Mouse (Mus musculus) liver, embryonic 13.5 days (tissue): ENCODE results near the gene Slc1a2. TPM values are rescaled to one million over a fixed set of nuclear protein-coding genes. Genes with fewer than 3 reads are reported as not detected.

Experiments used
- ATAC-seq: fragments of 200-750 bp; cut with Nextera tagmentation; 2 replicates; pipeline ENCODE4 v1.8.0; 2017; ENCODE audit warnings: low read depth, mild to moderate bottlenecking, moderate number of reproducible peaks, moderate library complexity
- DNase-seq: peaks from one replicate; pipeline ENCODE4 v3.0.0; 2022
- H3K27ac ChIP-seq: fragments of 300-500 bp; sonication (generic); 2 replicates; pipeline ENCODE4 v1.5.1; 2015; ENCODE audit warnings: moderate library complexity, mild to moderate bottlenecking, inconsistent platforms
- H3K27me3 ChIP-seq: fragments of 300-500 bp; sonication (generic); 2 replicates; pipeline ENCODE4 v1.6.1; 2015; ENCODE audit warnings: mild to moderate bottlenecking, inconsistent platforms
- H3K36me3 ChIP-seq: fragments of 300-500 bp; sonication (generic); 2 replicates; pipeline ENCODE4 v1.6.1; 2015; ENCODE audit warnings: mild to moderate bottlenecking, inconsistent platforms
- H3K4me1 ChIP-seq: fragments of 300-500 bp; sonication (generic); replicated peaks from 2 replicates; pipeline ENCODE4 v1.6.1; 2015; ENCODE audit warnings: inconsistent platforms
- H3K4me2 ChIP-seq: fragments of 300-500 bp; sonication (generic); 2 replicates; pipeline ENCODE4 v1.6.1; 2015; ENCODE audit warnings: inconsistent platforms, mild to moderate bottlenecking, moderate library complexity
- H3K4me3 ChIP-seq: fragments of 300-500 bp; sonication (generic); replicated peaks from 2 replicates; pipeline ENCODE4 v1.5.1; 2015; ENCODE audit warnings: mild to moderate bottlenecking, inconsistent platforms
- H3K9ac ChIP-seq: fragments of 300-500 bp; sonication (generic); 2 replicates; pipeline ENCODE4 v1.6.1; 2015; ENCODE audit warnings: mild to moderate bottlenecking, inconsistent platforms
- H3K9me3 ChIP-seq: fragments of 300-500 bp; sonication (generic); replicated peaks from 2 replicates; pipeline ENCODE4 v1.6.1; 2016; ENCODE audit warnings: inconsistent platforms
- WGBS: fragments of 180-500 bp; shearing (Covaris S2); methylation state at CpG from one replicate; pipeline ENCODE4 v1.1.7; 2015; ENCODE audit not compliant: insufficient replicate concordance; 5-methylcytosine and 5-hydroxymethylcytosine counted together
- polyA plus RNA-seq: library from polyadenylated mRNA; unstranded; fragments of >200 nt; fragmentation: Nextera tagmentation; extraction: Ambion mirVana; gene quantifications from 2 replicates; pipeline ENCODE4 v1.2.1, GENCODE M21; 2015

Slc1a2 gene
- polyA plus RNA-seq, 1 experiment from 2014 or later, result 0.38 TPM

DNA sequence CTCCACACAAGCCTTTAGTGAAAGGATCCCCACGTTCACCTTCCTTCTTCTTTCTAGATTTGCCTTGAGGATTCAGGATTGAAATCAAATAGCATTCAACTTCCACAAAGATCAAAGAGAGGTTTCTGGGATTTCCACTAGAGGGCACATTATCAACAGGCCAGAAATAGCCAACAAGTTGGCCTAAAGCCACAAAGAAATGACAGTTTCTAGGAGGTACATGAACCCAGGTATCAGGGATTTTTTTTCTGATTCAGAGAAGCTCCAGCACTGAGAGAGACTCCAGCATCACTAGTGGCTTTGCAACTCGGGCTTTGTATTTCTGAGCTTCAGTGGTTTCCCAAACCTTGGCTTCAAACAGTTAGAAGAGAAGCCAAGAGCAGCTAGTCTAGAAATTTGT, 145.7 kb downstream of the Slc1a2 start:
- Histone ChIP-seq H3K36me3 (no peaks in the 10 kb centered on the region), H3K9ac (no peak overlapping the region), H3K4me2 (no peak overlapping the region), H3K27ac (no peak overlapping the region), H3K27me3 (no peaks in the 10 kb centered on the region), H3K4me1 (no peaks in the 10 kb centered on the region), H3K4me3 (no peak overlapping the region), H3K9me3 (no peaks in the 10 kb centered on the region)
- ATAC-seq (no peak), DNase-seq (no peak)
- 14% methylated on average over 2 of the region's 2 CpGs for WGBS

- Histone ChIP-seq H3K4me2 (no peak overlapping the region), H3K27me3 (no peaks in the 10 kb centered on the region), H3K4me3 (no peak overlapping the region), H3K36me3 (no peaks in the 10 kb centered on the region), H3K9ac (no peak overlapping the region), H3K27ac (no peak overlapping the region), H3K4me1 (no peaks in the 10 kb centered on the region), H3K9me3 (no peaks in the 10 kb centered on the region)
- no peak for DNase-seq
- 50% methylated on average over 6 of the region's 6 CpGs for WGBS
- ATAC-seq, result no peak
These were observed 146.8 kb downstream of the Slc1a2 start for GRCm38 (mm10) chr2:102805283-102805682.

DNA sequence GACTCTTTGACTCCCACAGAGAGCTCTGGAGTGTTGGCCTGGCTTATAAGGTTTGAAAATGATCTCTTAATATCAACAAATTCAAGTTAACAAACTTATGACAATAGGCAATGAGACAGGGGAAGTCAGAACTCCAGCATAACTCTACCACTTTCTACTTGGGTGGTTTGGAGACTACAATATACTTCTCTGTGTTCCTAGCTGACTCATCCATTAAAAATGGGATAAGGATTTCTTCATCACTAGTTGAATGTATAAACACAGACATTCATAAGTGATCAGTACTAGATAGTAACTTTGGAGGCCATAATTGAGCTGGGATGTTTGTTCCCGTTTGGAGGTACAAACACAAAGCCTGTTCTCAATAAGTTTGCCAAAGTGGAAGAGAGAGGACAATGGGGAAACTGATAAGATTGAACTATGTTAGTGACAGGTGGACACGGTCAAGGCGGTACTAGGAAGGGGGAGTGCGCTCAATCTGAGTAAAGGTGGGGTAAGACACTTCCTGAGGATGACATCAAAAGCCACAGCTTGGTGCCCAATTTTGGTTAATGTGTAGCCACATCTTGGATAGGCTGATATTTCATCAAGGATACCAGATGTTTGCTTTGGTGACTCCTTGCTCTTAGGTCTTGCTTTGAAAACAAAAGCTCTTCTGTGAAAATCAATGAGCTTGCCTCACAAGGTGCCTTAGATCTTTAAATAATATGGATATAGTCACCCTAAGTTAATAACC, 147.5 kb downstream of the Slc1a2 start:
- 57% methylated on average over 4 of the region's 4 CpGs for WGBS
- DNase-seq, result no peak

GRCm38 (mm10) chr2:102807633-102808032, 149.2 kb downstream of the Slc1a2 start:
- no peak overlapping the region for H3K27ac ChIP-seq
- WGBS, result 71% methylated on average over 3 of the region's 3 CpGs
- H3K9me3 ChIP-seq, result no peaks in the 10 kb centered on the region
- DNase-seq (no peak), ATAC-seq (no peak)
- H3K4me1 ChIP-seq, result no peaks in the 10 kb centered on the region
- no peak overlapping the region for H3K9ac ChIP-seq
- H3K4me3 ChIP-seq, result no peak overlapping the region
- 0 out of 2 replicates have a peak, but pooled peaks cover under 1% of the 10 kb centered on the region for H3K36me3 ChIP-seq
- no peak overlapping the region for H3K4me2 ChIP-seq
- no peaks in the 10 kb centered on the region for H3K27me3 ChIP-seq

More for the DNA sequence above, 147.5 kb downstream of the Slc1a2 start:
- H3K27me3 ChIP-seq, result no peaks in the 10 kb centered on the region
- no peak overlapping the region for H3K9ac ChIP-seq
- ATAC-seq, result no peak
- H3K27ac ChIP-seq, result no peak overlapping the region
- H3K36me3 ChIP-seq, result no peaks in the 10 kb centered on the region
- H3K4me3 ChIP-seq, result no peak overlapping the region
- H3K9me3 ChIP-seq, result no peaks in the 10 kb centered on the region
- no peak overlapping the region for H3K4me2 ChIP-seq
- no peaks in the 10 kb centered on the region for H3K4me1 ChIP-seq

DNA sequence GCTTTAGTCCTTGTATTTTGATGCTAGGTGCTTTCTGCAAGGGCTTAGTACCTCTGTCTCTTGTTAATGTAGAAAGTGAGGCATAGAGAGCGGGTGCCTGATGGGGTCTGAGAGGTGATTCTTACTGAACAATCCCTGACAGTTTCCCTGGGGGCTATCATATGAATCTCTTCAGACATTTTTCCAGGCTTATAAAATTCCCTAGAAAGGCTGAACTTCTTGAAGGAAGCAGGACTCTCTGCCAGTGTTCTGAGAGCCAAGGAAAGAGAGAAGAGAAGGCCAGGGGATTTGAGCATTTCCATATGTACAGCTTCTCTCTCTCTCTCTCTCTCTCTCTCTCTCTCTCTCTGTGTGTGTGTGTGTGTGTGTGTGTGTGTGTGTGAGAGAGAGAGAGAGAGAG, 151.0 kb downstream of the Slc1a2 start:
- ATAC-seq, result no peak

GRCm38 (mm10) chr2:102812756-102813155, 154.3 kb downstream of the Slc1a2 start:
- DNase-seq (no peak), ATAC-seq (no peak)
- Histone ChIP-seq H3K27me3 (no peaks in the 10 kb centered on the region), H3K4me2 (no peak overlapping the region), H3K36me3 (peaks cover 15% of the 10 kb centered on the region), H3K27ac (no peak overlapping the region), H3K9me3 (no peaks in the 10 kb centered on the region), H3K4me1 (no peaks in the 10 kb centered on the region), H3K9ac (no peak overlapping the region), H3K4me3 (no peak overlapping the region)
- 62% methylated on average over 4 of the region's 4 CpGs for WGBS

More for the DNA sequence above, 151.0 kb downstream of the Slc1a2 start:
- H3K27ac ChIP-seq, result no peak overlapping the region
- H3K36me3 ChIP-seq, result peaks cover 11% of the 10 kb centered on the region
- no peaks in the 10 kb centered on the region for H3K27me3 ChIP-seq
- 69% methylated on average over 1 of the region's 1 CpGs for WGBS
- H3K9me3 ChIP-seq, result no peaks in the 10 kb centered on the region
- no peaks in the 10 kb centered on the region for H3K4me1 ChIP-seq
- H3K9ac ChIP-seq, result no peak overlapping the region
- no peak overlapping the region for H3K4me3 ChIP-seq
- no peak overlapping the region for H3K4me2 ChIP-seq
- no peak for DNase-seq

GRCm38 (mm10) chr2:102815289-102815809, 156.9 kb downstream of the Slc1a2 start:
- no peak for DNase-seq
- no peak overlapping the region for H3K4me2 ChIP-seq
- H3K27me3 ChIP-seq, result no peaks in the 10 kb centered on the region
- 65% methylated on average over 6 of the region's 6 CpGs for WGBS
- no peak overlapping the region for H3K9ac ChIP-seq
- H3K27ac ChIP-seq, result no peak overlapping the region
- ATAC-seq, result no peak
- no peak overlapping the region for H3K4me3 ChIP-seq
- H3K36me3 ChIP-seq, result peaks cover 26% of the 10 kb centered on the region
- no peaks in the 10 kb centered on the region for H3K4me1 ChIP-seq
- no peaks in the 10 kb centered on the region for H3K9me3 ChIP-seq

GRCm38 (mm10) chr2:102820225-102820711, 161.8 kb downstream of the Slc1a2 start:
- H3K36me3 ChIP-seq, result peaks cover 36% of the 10 kb centered on the region
- 80% methylated on average over 5 of the region's 5 CpGs for WGBS

GRCm38 (mm10) chr2:102820790-102821189, 162.3 kb downstream of the Slc1a2 start:
- ATAC-seq (no peak), DNase-seq (no peak)
- 85% methylated on average over 8 of the region's 8 CpGs for WGBS
- Histone ChIP-seq H3K4me1 (no peaks in the 10 kb centered on the region), H3K27ac (no peak overlapping the region), H3K27me3 (no peaks in the 10 kb centered on the region), H3K4me2 (no peak overlapping the region), H3K4me3 (no peak overlapping the region), H3K9ac (no peak overlapping the region), H3K9me3 (no peaks in the 10 kb centered on the region), H3K36me3 (peaks cover 35% of the 10 kb centered on the region)

More at GRCm38 (mm10) chr2:102820225-102820711, 161.8 kb downstream of the Slc1a2 start:
- Histone ChIP-seq H3K4me2 (no peak overlapping the region), H3K9ac (no peak overlapping the region), H3K27me3 (no peaks in the 10 kb centered on the region), H3K4me3 (no peak overlapping the region), H3K4me1 (no peaks in the 10 kb centered on the region), H3K27ac (no peak overlapping the region), H3K9me3 (no peaks in the 10 kb centered on the region)
- ATAC-seq (no peak), DNase-seq (no peak)

GRCm38 (mm10) chr2:102822036-102822435, 163.6 kb downstream of the Slc1a2 start:
- 83% methylated on average over 6 of the region's 6 CpGs for whole genome bisulfite sequencing
- Histone ChIP-seq H3K27ac (no peak overlapping the region), H3K4me1 (no peaks in the 10 kb centered on the region), H3K9me3 (no peaks in the 10 kb centered on the region), H3K36me3 (peaks cover 35% of the 10 kb centered on the region), H3K4me2 (no peak overlapping the region), H3K4me3 (no peak overlapping the region), H3K27me3 (no peaks in the 10 kb centered on the region), H3K9ac (no peak overlapping the region)
- no peak for DNase-seq
- no peak for ATAC-seq

DNA sequence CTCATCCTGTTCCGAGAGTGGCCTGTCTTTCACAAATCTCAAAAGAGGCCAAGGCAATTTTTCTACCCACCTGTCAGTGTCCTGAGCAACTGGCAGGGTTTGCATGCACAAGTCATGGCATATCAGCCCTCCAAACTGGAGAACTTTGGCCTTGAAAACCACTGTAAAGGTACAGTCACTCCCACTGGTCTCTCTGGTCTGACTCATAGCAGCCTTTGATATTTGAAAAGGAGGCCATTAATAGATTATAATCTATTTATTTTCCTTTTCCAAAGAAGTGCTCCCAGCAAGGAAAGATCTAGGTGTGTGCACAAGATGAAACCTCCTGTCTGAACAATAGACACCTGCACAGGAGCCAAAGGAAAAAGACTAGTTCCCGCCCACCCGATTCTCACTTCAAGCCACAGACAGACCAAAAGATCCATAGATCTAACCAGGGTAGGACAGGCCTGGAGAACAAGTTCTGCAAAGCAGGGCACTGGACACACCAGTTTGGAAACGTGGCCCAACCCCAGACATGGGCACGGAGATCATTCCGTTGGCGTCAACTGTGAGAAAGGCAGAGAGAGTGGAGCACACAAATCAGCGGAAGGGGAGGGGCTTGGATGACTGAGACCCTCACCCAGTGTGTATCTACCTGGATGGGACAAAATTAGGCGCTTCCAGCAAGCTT, 167.6 kb downstream of the Slc1a2 start:
- no peak overlapping the region for H3K27ac ChIP-seq
- ATAC-seq (no peak), DNase-seq (no peak)
- no peak overlapping the region for H3K4me3 ChIP-seq
- no peaks in the 10 kb centered on the region for H3K4me1 ChIP-seq
- no peaks in the 10 kb centered on the region for H3K9me3 ChIP-seq
- H3K4me2 ChIP-seq, result no peak overlapping the region
- peaks cover 22% of the 10 kb centered on the region for H3K36me3 ChIP-seq
- WGBS, result 80% methylated on average over 9 of the region's 9 CpGs
- no peaks in the 10 kb centered on the region for H3K27me3 ChIP-seq
- H3K9ac ChIP-seq, result no peak overlapping the region
